Mouse (Mus musculus): Measurements from ENCODE around the gene Rad23a. TPM values are rescaled to one million over a fixed set of nuclear protein-coding genes. Genes with fewer than 3 reads are reported as not detected.

Rad23a gene
- polyA plus RNA-seq, 1 experiment from 2014 or later: 93.1 TPM

- Histone ChIP-seq H3K4me2 (ENCODE audit: low read depth, severe bottlenecking) (no peak overlapping the region), H3K27ac (replicated peaks; ENCODE audit: low read depth, low read length) (no peak overlapping the region), H3K4me3 (ENCODE audit: low read depth, low read length) (no peak overlapping the region), H3K9ac (ENCODE audit: low read length) (no peak overlapping the region), H3K36me3 (ENCODE audit: control insufficient read depth, insufficient read depth, low read length) (no peaks in the 10 kb centered on the region), H3K9me3 (ENCODE audit: control insufficient read depth, low read length) (no peaks in the 10 kb centered on the region), H3K4me1 (ENCODE audit: control insufficient read depth, insufficient read depth, low read length) (peaks cover 3% of the 10 kb centered on the region; the same call in 1 of the 2 replicates), H3K27me3 (ENCODE audit: control insufficient read depth, insufficient read depth, low read length) (peaks cover 20% of the 10 kb centered on the region)
- DNase-seq (ENCODE audit: low spot score) (no peak), ATAC-seq (ENCODE audit: insufficient number of reproducible peaks, low FRiP score, low TSS enrichment, low read depth) (no peak)
- 95% methylated on average over 3 of the region's 3 CpGs for WGBS
Observed at GRCm38 (mm10) chr8:84813830-84814229, 26.6 kb downstream of the Rad23a start.

GRCm38 (mm10) chr8:84813059-84813458 lies 27.4 kb downstream of the Rad23a start:
- ATAC-seq (ENCODE audit: insufficient number of reproducible peaks, low FRiP score, low TSS enrichment, low read depth) (no peak), DNase-seq (ENCODE audit: low spot score) (peak; percentile 89)
- no peak overlapping the region for H3K4me3 ChIP-seq (ENCODE audit: low read depth, low read length)
- no peak overlapping the region for H3K4me2 ChIP-seq (ENCODE audit: low read depth, severe bottlenecking)
- no peak overlapping the region for H3K9ac ChIP-seq (ENCODE audit: low read length)
- no peaks in the 10 kb centered on the region for H3K36me3 ChIP-seq (ENCODE audit: control insufficient read depth, insufficient read depth, low read length)
- no peak overlapping the region for H3K27ac ChIP-seq (replicated peaks; ENCODE audit: low read depth, low read length)
- H3K4me1 ChIP-seq (ENCODE audit: control insufficient read depth, insufficient read depth, low read length): peaks cover 3% of the 10 kb centered on the region; the same call in 1 of the 2 replicates
- H3K27me3 ChIP-seq (ENCODE audit: control insufficient read depth, insufficient read depth, low read length): peaks cover 27% of the 10 kb centered on the region
- H3K9me3 ChIP-seq (ENCODE audit: control insufficient read depth, low read length): no peaks in the 10 kb centered on the region
- 2% methylated on average over 5 of the region's 5 CpGs for WGBS

DNA sequence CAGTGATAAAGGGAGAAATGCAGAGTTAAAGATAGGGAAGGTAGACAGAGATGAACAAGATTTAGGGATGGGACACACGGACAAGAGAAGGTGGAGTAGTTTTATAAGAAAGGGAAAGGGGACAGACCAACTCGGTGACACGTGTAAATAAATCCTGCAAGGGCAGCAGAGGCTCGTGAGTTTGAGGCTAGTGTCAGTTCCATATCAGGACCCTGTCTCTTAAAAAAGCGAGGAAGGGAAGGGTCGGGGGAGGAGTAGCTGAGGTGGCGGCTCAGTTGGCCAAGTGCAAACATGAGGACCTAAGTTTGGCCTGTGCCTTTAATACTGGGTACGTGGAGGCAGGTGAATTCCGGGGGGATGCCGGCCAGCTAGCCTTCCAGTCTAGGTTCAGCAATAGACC lies 29.2 kb downstream of the Rad23a start:
- Histone ChIP-seq H3K9ac (ENCODE audit: low read length) (0 out of 2 replicates have a peak overlapping the region, but pooled peaks have one; percentile 19), H3K27ac (replicated peaks; ENCODE audit: low read depth, low read length) (no peak overlapping the region), H3K4me3 (ENCODE audit: low read depth, low read length) (peak overlapping the region; percentile 22), H3K4me1 (ENCODE audit: control insufficient read depth, insufficient read depth, low read length) (peaks cover 3% of the 10 kb centered on the region; the same call in 1 of the 2 replicates), H3K4me2 (ENCODE audit: low read depth, severe bottlenecking) (peak overlapping the region; percentile 48), H3K27me3 (ENCODE audit: control insufficient read depth, insufficient read depth, low read length) (peaks cover 27% of the 10 kb centered on the region), H3K9me3 (ENCODE audit: control insufficient read depth, low read length) (no peaks in the 10 kb centered on the region; the same call in 1 of the 2 replicates), H3K36me3 (ENCODE audit: control insufficient read depth, insufficient read depth, low read length) (no peaks in the 10 kb centered on the region)
- WGBS: 30% methylated on average over 10 of the region's 10 CpGs
- ATAC-seq (ENCODE audit: insufficient number of reproducible peaks, low FRiP score, low TSS enrichment, low read depth) (no peak), DNase-seq (ENCODE audit: low spot score) (no peak)

DNA sequence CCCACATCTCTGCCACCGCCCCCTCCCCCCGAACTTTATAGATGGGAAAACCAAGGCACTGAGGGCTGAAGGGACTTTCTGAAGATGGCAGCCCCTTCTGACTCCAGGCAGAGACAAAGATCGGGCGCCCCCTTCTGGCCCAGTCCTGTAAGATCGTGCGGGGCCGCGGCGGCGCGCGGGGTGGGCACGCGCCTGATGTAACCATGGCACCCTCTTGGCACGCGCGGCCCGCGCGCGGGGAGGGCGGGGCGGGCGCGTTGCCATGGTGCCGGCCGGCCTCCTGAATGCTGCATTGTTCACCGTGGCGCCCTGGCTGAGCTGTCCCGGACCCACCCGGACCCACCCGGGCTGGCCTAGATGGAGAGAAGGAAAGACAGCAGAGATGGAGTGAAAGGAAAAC lies 29.6 kb downstream of the Rad23a start:
- H3K4me1 ChIP-seq (ENCODE audit: control insufficient read depth, insufficient read depth, low read length): peaks cover 3% of the 10 kb centered on the region; the same call in 1 of the 2 replicates
- H3K36me3 ChIP-seq (ENCODE audit: control insufficient read depth, insufficient read depth, low read length): no peaks in the 10 kb centered on the region
- ATAC-seq (ENCODE audit: insufficient number of reproducible peaks, low FRiP score, low TSS enrichment, low read depth): peak; percentile 75
- under 1% methylated on average over 32 of the region's 32 CpGs for WGBS
- peak; percentile 97 for DNase-seq (ENCODE audit: low spot score)
- no peak overlapping the region for H3K27ac ChIP-seq (replicated peaks; ENCODE audit: low read depth, low read length)
- peaks cover 31% of the 10 kb centered on the region for H3K27me3 ChIP-seq (ENCODE audit: control insufficient read depth, insufficient read depth, low read length)
- peak overlapping the region; percentile 48 for H3K4me2 ChIP-seq (ENCODE audit: low read depth, severe bottlenecking)
- peaks cover 2% of the 10 kb centered on the region; the same call in 1 of the 2 replicates for H3K9me3 ChIP-seq (ENCODE audit: control insufficient read depth, low read length)
- peak overlapping the region; percentile 22 for H3K4me3 ChIP-seq (ENCODE audit: low read depth, low read length)
- H3K9ac ChIP-seq (ENCODE audit: low read length): 0 out of 2 replicates have a peak overlapping the region, but pooled peaks have one; percentile 19

- ATAC-seq (ENCODE audit: insufficient number of reproducible peaks, low FRiP score, low TSS enrichment, low read depth): no peak
- Histone ChIP-seq H3K4me1 (ENCODE audit: control insufficient read depth, insufficient read depth, low read length) (peaks cover 3% of the 10 kb centered on the region; the same call in 1 of the 2 replicates), H3K4me2 (ENCODE audit: low read depth, severe bottlenecking) (no peak overlapping the region), H3K9me3 (ENCODE audit: control insufficient read depth, low read length) (peaks cover 2% of the 10 kb centered on the region; the same call in 1 of the 2 replicates), H3K4me3 (ENCODE audit: low read depth, low read length) (no peak overlapping the region), H3K27ac (replicated peaks; ENCODE audit: low read depth, low read length) (no peak overlapping the region), H3K27me3 (ENCODE audit: control insufficient read depth, insufficient read depth, low read length) (peaks cover 36% of the 10 kb centered on the region), H3K36me3 (ENCODE audit: control insufficient read depth, insufficient read depth, low read length) (no peaks in the 10 kb centered on the region), H3K9ac (ENCODE audit: low read length) (no peak overlapping the region)
- WGBS: 75% methylated on average over 5 of the region's 5 CpGs
- DNase-seq (ENCODE audit: low spot score): no peak
Observed at GRCm38 (mm10) chr8:84809941-84810280, 30.6 kb downstream of the Rad23a start.

- ATAC-seq (ENCODE audit: insufficient number of reproducible peaks, low FRiP score, low TSS enrichment, low read depth): no peak
- no peak overlapping the region for H3K27ac ChIP-seq (replicated peaks; ENCODE audit: low read depth, low read length)
Observed at GRCm38 (mm10) chr8:84809109-84809940, 31.1 kb downstream of the Rad23a start.

DNA sequence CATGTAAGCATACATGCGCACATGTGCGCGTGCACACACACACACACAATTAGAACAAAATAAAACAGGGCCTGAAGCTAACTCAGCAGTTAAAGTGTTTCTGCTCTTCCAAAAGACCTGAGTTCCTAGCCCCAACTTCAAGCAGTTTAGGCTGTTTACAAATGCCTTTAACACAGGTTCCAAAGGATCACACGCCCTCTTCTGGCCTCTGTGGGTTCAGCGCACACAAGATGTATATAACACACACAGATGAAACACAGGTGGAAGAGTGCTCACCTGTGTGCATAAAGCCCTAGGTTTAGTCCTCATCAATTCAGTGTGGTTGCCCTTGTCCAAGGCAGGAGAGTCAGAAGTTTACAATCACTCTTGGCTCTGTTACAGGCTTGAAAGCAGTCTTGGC lies 34.4 kb downstream of the Rad23a start:
- peaks cover 50% of the 10 kb centered on the region for H3K27me3 ChIP-seq (ENCODE audit: control insufficient read depth, insufficient read depth, low read length)
- DNase-seq (ENCODE audit: low spot score): no peak
- H3K9me3 ChIP-seq (ENCODE audit: control insufficient read depth, low read length): peaks cover 2% of the 10 kb centered on the region; the same call in 1 of the 2 replicates
- peaks cover 3% of the 10 kb centered on the region for H3K4me1 ChIP-seq (ENCODE audit: control insufficient read depth, insufficient read depth, low read length)
- H3K4me3 ChIP-seq (ENCODE audit: low read depth, low read length): no peak overlapping the region
- ATAC-seq (ENCODE audit: insufficient number of reproducible peaks, low FRiP score, low TSS enrichment, low read depth): no peak
- WGBS: 93% methylated on average over 5 of the region's 5 CpGs
- no peak overlapping the region for H3K9ac ChIP-seq (ENCODE audit: low read length)
- H3K36me3 ChIP-seq (ENCODE audit: control insufficient read depth, insufficient read depth, low read length): no peaks in the 10 kb centered on the region
- no peak overlapping the region for H3K27ac ChIP-seq (replicated peaks; ENCODE audit: low read depth, low read length)
- H3K4me2 ChIP-seq (ENCODE audit: low read depth, severe bottlenecking): no peak overlapping the region

More at GRCm38 (mm10) chr8:84809109-84809940, 31.1 kb downstream of the Rad23a start:
- WGBS: 59% methylated on average over 12 of the region's 12 CpGs
- peaks cover 37% of the 10 kb centered on the region for H3K27me3 ChIP-seq (ENCODE audit: control insufficient read depth, insufficient read depth, low read length)
- peaks cover 2% of the 10 kb centered on the region; the same call in 1 of the 2 replicates for H3K9me3 ChIP-seq (ENCODE audit: control insufficient read depth, low read length)
- no peak overlapping the region for H3K4me2 ChIP-seq (ENCODE audit: low read depth, severe bottlenecking)
- no peak overlapping the region for H3K4me3 ChIP-seq (ENCODE audit: low read depth, low read length)
- H3K36me3 ChIP-seq (ENCODE audit: control insufficient read depth, insufficient read depth, low read length): no peaks in the 10 kb centered on the region
- no peak for DNase-seq (ENCODE audit: low spot score)
- H3K4me1 ChIP-seq (ENCODE audit: control insufficient read depth, insufficient read depth, low read length): peaks cover 3% of the 10 kb centered on the region; the same call in 1 of the 2 replicates
- H3K9ac ChIP-seq (ENCODE audit: low read length): no peak overlapping the region

GRCm38 (mm10) chr8:84799999-84800831 lies 40.2 kb downstream of the Rad23a start, which contains the start of gene Nfix:
TSS of gene Nfix (minus strand) at chr8:84800344.
- peak; percentile 72 for DNase-seq (ENCODE audit: low spot score)
- peaks cover 15% of the 10 kb centered on the region; the same call in 1 of the 2 replicates for H3K4me1 ChIP-seq (ENCODE audit: control insufficient read depth, insufficient read depth, low read length)

More at GRCm38 (mm10) chr8:84799999-84800831, 40.2 kb downstream of the Rad23a start, which contains the start of gene Nfix:
- H3K27ac ChIP-seq (replicated peaks; ENCODE audit: low read depth, low read length): peak within 1 kb of the TSS; percentile 42; the same call in 1 of the 2 replicates
- peak within 1 kb of the TSS; percentile 93 for H3K4me2 ChIP-seq (ENCODE audit: low read depth, severe bottlenecking)
- peak within 1 kb of the TSS; percentile 63 for H3K4me3 ChIP-seq (ENCODE audit: low read depth, low read length)
- H3K27me3 ChIP-seq (ENCODE audit: control insufficient read depth, insufficient read depth, low read length): peaks cover 73% of the 10 kb centered on the region
- no peaks in the 10 kb centered on the region for H3K9me3 ChIP-seq (ENCODE audit: control insufficient read depth, low read length)
- 2% methylated on average over 52 of the region's 125 CpGs for WGBS
- no peaks in the 10 kb centered on the region for H3K36me3 ChIP-seq (ENCODE audit: control insufficient read depth, insufficient read depth, low read length)
- no peak for ATAC-seq (ENCODE audit: insufficient number of reproducible peaks, low FRiP score, low TSS enrichment, low read depth)
- peak within 1 kb of the TSS; percentile 91 for H3K9ac ChIP-seq (ENCODE audit: low read length)

Data from limb, embryonic 11.5 days (tissue).